Mouse (Mus musculus) hindbrain, postnatal 0 days (tissue): ENCODE data around the gene Muc1. TPM values are rescaled to one million over a fixed set of nuclear protein-coding genes. Genes with fewer than 3 reads are reported as not detected.

Experiments used
- ATAC-seq: fragments of 200-750 bp; cut with Nextera tagmentation; 2 replicates; pipeline ENCODE4 v1.8.0; 2017; ENCODE audit warnings: mild to moderate bottlenecking, moderate TSS enrichment, moderate library complexity
- DNase-seq: peaks from one replicate; pipeline ENCODE4 v3.0.0-alpha.2; 2015; ENCODE audit warnings: low spot score
- H3K27ac ChIP-seq: fragments of 300-500 bp; sonication (generic); 2 replicates; pipeline ENCODE4 v1.5.1; 2014; ENCODE audit warnings: mild to moderate bottlenecking
- H3K27me3 ChIP-seq: fragments of 300-500 bp; sonication (generic); 2 replicates; pipeline ENCODE4 v1.6.1; 2014; ENCODE audit warnings: low read length, mixed read lengths; ENCODE audit not compliant: insufficient read depth
- H3K36me3 ChIP-seq: fragments of 300-500 bp; sonication (generic); 2 replicates; pipeline ENCODE4 v1.6.1; 2014; ENCODE audit warnings: low read length, mixed read lengths; ENCODE audit not compliant: insufficient read depth
- H3K4me1 ChIP-seq: fragments of 300-500 bp; sonication (generic); 2 replicates; pipeline ENCODE4 v1.6.1; 2014; ENCODE audit warnings: antibody characterized with exemption, low read length, mixed read lengths; ENCODE audit not compliant: insufficient read depth
- H3K4me2 ChIP-seq: fragments of 300-500 bp; sonication (generic); 2 replicates; pipeline ENCODE4 v1.6.1; 2014; ENCODE audit warnings: low read depth, mild to moderate bottlenecking, low read length, moderate library complexity, mixed read lengths
- H3K4me3 ChIP-seq: fragments of 300-500 bp; sonication (generic); 2 replicates; pipeline ENCODE4 v1.5.1; 2014; ENCODE audit warnings: low read length
- H3K9ac ChIP-seq: fragments of 300-500 bp; sonication (generic); replicated peaks from 2 replicates; pipeline ENCODE4 v1.6.1; 2014; ENCODE audit warnings: mild to moderate bottlenecking, low read length, moderate library complexity, mixed read lengths
- H3K9me3 ChIP-seq: fragments of 300-500 bp; sonication (generic); 2 replicates; pipeline ENCODE4 v1.6.1; 2016; ENCODE audit warnings: low read length, mixed read lengths
- CTCF ChIP-seq: IDR thresholded peaks from 2 replicates; pipeline ENCODE4 v1.5.1; 2016; ENCODE audit warnings: antibody characterized with exemption, control low read depth, low read depth
- WGBS: fragments of 180-500 bp; shearing (Covaris S2); extraction: QIAGEN DNeasy Blood & Tissue Kit; methylation state at CpG from one replicate; pipeline ENCODE4 v1.1.7; 2014; 5-methylcytosine and 5-hydroxymethylcytosine counted together
- polyA plus RNA-seq: library from polyadenylated mRNA; unstranded; fragments of >200 nt; fragmentation: Nextera tagmentation; extraction: Ambion mirVana; gene quantifications from 2 replicates; pipeline ENCODE4 v1.2.1, GENCODE M21; 2015
- total RNA-seq: library from RNA; depleted of rRNA; stranded (reverse); fragments of >200 nt; gene quantifications from 2 replicates; pipeline ENCODE4 v1.2.3, GENCODE M21; 2014

The Muc1 gene
- total and polyA plus RNA-seq, 2 experiments from 2014 or later, result 1.5 to 1.9 TPM

DNA sequence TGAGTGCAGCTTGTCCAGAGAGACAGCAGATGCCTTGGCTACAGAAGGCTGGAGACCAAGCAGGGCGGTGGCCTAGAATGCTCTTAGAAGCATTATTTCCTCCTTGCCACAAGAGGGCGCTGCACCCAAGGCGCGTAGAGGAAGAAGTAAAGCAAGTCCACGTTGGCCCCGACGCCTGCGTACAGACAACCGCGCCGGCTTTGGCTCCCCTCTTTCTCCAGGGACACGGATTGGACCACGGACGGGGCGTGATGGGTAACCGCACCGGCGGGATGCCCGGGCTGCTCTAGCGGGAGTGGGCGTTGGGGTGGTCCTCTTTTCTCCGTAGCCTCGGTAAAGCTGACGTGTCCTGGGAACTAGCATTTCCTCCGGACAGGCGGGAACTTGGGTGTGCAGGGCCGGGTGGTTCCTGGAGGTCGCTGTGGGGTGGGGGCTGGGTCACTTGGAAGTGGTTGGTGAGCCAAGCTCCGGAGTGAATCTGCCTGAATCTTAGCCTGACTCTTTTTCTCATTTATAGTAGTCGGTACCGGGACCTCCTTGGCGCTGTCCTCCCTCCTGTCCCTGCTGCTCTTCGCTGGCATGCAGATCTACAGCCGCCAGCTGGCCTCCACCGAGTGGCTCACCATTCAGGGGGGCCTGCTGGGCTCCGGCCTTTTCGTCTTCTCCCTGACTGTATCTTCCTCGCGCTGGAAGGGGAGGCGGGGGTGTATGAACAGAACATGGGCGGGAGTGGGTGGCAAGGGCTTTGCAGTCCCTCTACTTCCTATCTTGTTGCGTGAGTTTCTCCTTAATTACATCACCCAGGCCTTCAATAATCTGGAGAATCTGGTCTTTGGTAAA, 17.6 kb downstream of the Muc1 start, which contains the start of gene Trim46:
TSS of gene Trim46 (minus strand) at position 49 of the 840 bp plus-strand sequence.
- WGBS, result under 1% methylated on average over 34 of the region's 42 CpGs

DNA sequence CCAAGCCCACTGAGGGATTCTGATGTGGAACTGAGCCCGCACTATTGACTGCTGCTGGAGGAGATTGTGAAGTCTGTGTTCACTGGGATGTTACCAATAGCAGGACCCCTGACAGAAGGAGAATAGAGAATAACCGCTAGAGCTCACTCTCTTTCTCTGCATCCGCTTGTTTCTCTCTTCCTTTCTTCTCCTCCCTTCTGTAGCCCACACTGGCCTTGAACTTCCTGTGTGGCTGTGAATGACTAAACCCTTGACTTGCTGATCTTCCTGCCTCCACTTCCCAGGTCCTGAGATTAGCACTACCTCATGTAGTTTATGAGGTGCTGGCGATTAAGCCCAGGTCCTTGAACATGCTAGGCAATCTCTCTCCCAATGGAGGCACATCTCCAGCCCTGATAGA, 18.6 kb downstream of the Muc1 start:
- H3K27me3 ChIP-seq, result no peaks in the 10 kb centered on the region
- H3K4me2 ChIP-seq, result peak overlapping the region; percentile 90
- ATAC-seq (no peak), DNase-seq (no peak)
- H3K27ac ChIP-seq, result no peak overlapping the region
- H3K4me1 ChIP-seq, result peaks cover 25% of the 10 kb centered on the region
- WGBS, result 91% methylated on average over 4 of the region's 4 CpGs
- no peaks in the 10 kb centered on the region for H3K9me3 ChIP-seq
- TF ChIP-seq CTCF, result no peak
- H3K36me3 ChIP-seq, result 0 out of 2 replicates have a peak, but pooled peaks cover 1% of the 10 kb centered on the region
- H3K9ac ChIP-seq, result peak overlapping the region; percentile 77; the same call in 1 of the 2 replicates
- no peak overlapping the region for H3K4me3 ChIP-seq

More for the DNA sequence above, 17.6 kb downstream of the Muc1 start, which contains the start of gene Trim46:
- Histone ChIP-seq H3K36me3 (peaks cover 9% of the 10 kb centered on the region; the same call in 1 of the 2 replicates), H3K27ac (peak within 1 kb of the TSS; percentile 89), H3K4me2 (peak within 1 kb of the TSS; percentile 90), H3K4me1 (peaks cover 25% of the 10 kb centered on the region), H3K9me3 (no peaks in the 10 kb centered on the region), H3K9ac (peak within 1 kb of the TSS; percentile 77), H3K4me3 (peak within 1 kb of the TSS; percentile 68), H3K27me3 (no peaks in the 10 kb centered on the region)
- DNase-seq (peak; percentile 96), ATAC-seq (peak; percentile 77)
- TF ChIP-seq CTCF, result peak; percentile 99

GRCm38 (mm10) chr3:89250435-89251040, 21.7 kb downstream of the Muc1 start:
- Histone ChIP-seq H3K4me1 (peaks cover 13% of the 10 kb centered on the region; the same call in 1 of the 2 replicates), H3K9me3 (no peaks in the 10 kb centered on the region), H3K27me3 (no peaks in the 10 kb centered on the region), H3K27ac (peak overlapping the region; percentile 27; the same call in 1 of the 2 replicates), H3K4me2 (no peak overlapping the region), H3K36me3 (no peaks in the 10 kb centered on the region), H3K9ac (no peak overlapping the region), H3K4me3 (no peak overlapping the region)
- peak; percentile 77 for TF ChIP-seq CTCF
- 21% methylated on average over 7 of the region's 7 CpGs for WGBS
- DNase-seq (peak; percentile 71), ATAC-seq (no peak)

DNA sequence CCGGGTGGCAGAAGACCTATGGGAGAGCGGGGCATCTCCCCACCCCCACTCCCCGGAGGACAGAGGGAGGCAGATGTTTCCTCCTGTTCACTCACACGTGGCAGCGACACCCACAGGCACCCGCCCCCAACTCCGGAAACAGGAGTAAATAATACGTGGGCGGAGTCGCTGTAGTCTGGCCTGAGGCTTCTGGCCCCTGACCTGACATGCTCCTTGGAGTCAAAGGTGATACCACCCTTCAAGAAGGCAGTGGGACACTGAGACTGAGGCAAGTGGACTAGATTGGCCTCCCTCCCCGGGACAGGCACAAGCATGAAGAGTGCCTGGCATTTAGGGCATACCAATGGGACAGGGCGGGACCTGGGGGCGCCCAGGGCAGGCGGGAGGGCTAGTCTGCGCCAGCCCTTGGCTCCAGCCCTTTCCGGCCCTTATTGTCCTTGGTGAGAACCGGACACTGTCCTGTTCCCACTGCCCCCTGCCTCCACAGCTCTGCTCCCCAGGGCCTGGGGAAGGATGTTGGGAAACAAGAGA, 22.6 kb downstream of the Muc1 start:
- Histone ChIP-seq H3K27ac (no peak overlapping the region), H3K4me3 (no peak overlapping the region)
- DNase-seq, result no peak

DNA sequence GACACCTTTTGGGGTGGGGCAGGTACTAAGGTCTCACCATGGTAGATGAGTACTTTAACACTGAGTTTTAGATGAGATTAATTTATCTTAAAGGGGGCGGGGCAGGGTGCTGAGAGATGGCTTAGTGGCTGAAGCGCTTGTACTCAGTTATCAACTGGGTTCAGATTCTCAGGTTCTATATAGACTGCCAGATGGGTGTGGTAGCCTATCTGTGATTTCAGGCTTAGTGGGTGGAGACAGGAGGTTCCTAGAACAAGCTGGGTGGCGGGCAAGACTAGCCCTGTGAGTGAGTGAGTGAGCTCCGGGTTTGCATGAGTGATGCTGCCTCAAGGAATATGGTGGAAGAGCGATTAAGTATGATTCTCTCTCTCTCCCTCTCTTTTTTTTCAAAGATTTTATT, 26.1 kb downstream of the Muc1 start:
- Histone ChIP-seq H3K4me2 (no peak overlapping the region), H3K4me3 (no peak overlapping the region), H3K4me1 (0 out of 2 replicates have a peak, but pooled peaks cover 7% of the 10 kb centered on the region), H3K27ac (no peak overlapping the region), H3K9me3 (no peaks in the 10 kb centered on the region), H3K36me3 (no peaks in the 10 kb centered on the region), H3K27me3 (no peaks in the 10 kb centered on the region), H3K9ac (no peak overlapping the region)
- ATAC-seq (no peak), DNase-seq (no peak)
- TF ChIP-seq CTCF, result no peak
- WGBS, result 93% methylated on average over 5 of the region's 5 CpGs

More for the DNA sequence above, 22.6 kb downstream of the Muc1 start:
- WGBS, result 8% methylated on average over 17 of the region's 17 CpGs
- Histone ChIP-seq H3K4me2 (peak overlapping the region; percentile 25), H3K36me3 (no peaks in the 10 kb centered on the region), H3K27me3 (no peaks in the 10 kb centered on the region), H3K9me3 (no peaks in the 10 kb centered on the region), H3K9ac (no peak overlapping the region), H3K4me1 (peaks cover 13% of the 10 kb centered on the region; the same call in 1 of the 2 replicates)
- ATAC-seq, result peak; percentile 37; the same call in 1 of the 2 replicates
- TF ChIP-seq CTCF, result no peak

GRCm38 (mm10) chr3:89256177-89256576, 27.3 kb downstream of the Muc1 start:
- no peak for TF ChIP-seq CTCF
- Histone ChIP-seq H3K4me2 (no peak overlapping the region), H3K27ac (no peak overlapping the region), H3K4me3 (no peak overlapping the region), H3K9ac (no peak overlapping the region), H3K27me3 (no peaks in the 10 kb centered on the region), H3K36me3 (no peaks in the 10 kb centered on the region), H3K9me3 (no peaks in the 10 kb centered on the region), H3K4me1 (0 out of 2 replicates have a peak, but pooled peaks cover 3% of the 10 kb centered on the region)
- WGBS, result 76% methylated on average over 5 of the region's 5 CpGs
- no peak for DNase-seq
- no peak for ATAC-seq
